Mouse (Mus musculus): ENCODE measurements around the gene Gatd1.
"Not testable (repeated sequence)": the region's sequence is repeated elsewhere in the genome, so short reads cannot be mapped to it uniquely, and the experiment has no call there.

Gene Gatd1

GRCm38 (mm10) chr7:141413809-141414584 lies at the start of gene Gatd1:
Gene Gatd1 (minus strand): TSS chr7:141414136.
- in situ Hi-C loops (cut with MboI, MseI), result loop anchor here (5.0 kb wide), 1 partner anchor 38 kb away; no protein-coding TSS in a partner anchor

GRCm38 (mm10) chr7:141462333-141462821 lies 48.4 kb upstream of the Gatd1 start:
- in situ Hi-C loops (cut with MboI, MseI), result no loop called here

- in situ Hi-C loops (cut with MboI, MseI), result no loop called here
Observed at GRCm38 (mm10) chr7:141461521-141462332, 47.8 kb upstream of the Gatd1 start.

GRCm38 (mm10) chr7:141460391-141461113 lies 46.6 kb upstream of the Gatd1 start, which contains the start of gene Cracr2b:
Gene Cracr2b (plus strand): TSS chr7:141461094.
- in situ Hi-C loops (cut with MboI, MseI), result no loop called here

- in situ Hi-C loops (cut with MboI, MseI), result no loop called here
Observed at GRCm38 (mm10) chr7:141460001-141460390, 46.1 kb upstream of the Gatd1 start.

GRCm38 (mm10) chr7:141459301-141459711 lies 45.4 kb upstream of the Gatd1 start:
- in situ Hi-C loops (cut with MboI, MseI), result no loop called here

GRCm38 (mm10) chr7:141458661-141459060 lies 44.7 kb upstream of the Gatd1 start:
- in situ Hi-C loops (cut with MboI, MseI), result no loop called here

- in situ Hi-C loops (cut with MboI, MseI), result no loop called here
Observed at GRCm38 (mm10) chr7:141457986-141458660, 44.2 kb upstream of the Gatd1 start.

- in situ Hi-C loops (cut with MboI, MseI), result no loop called here
Observed at GRCm38 (mm10) chr7:141457236-141457635, 43.3 kb upstream of the Gatd1 start.

- in situ Hi-C loops (cut with MboI, MseI), result no loop called here
Observed at GRCm38 (mm10) chr7:141456739-141457138, 42.8 kb upstream of the Gatd1 start.

GRCm38 (mm10) chr7:141455610-141456314 lies 41.8 kb upstream of the Gatd1 start:
- in situ Hi-C loops (cut with MboI, MseI), result no loop called here

- in situ Hi-C loops (cut with MboI, MseI), result loop anchor here (5.0 kb wide), 1 partner anchor 43 kb away; the partner anchor contains the start of gene Gatd1
Observed at GRCm38 (mm10) chr7:141454967-141455551, 41.1 kb upstream of the Gatd1 start, which contains the start of gene Pnpla2. Gene Pnpla2 (plus strand): TSS chr7:141455198.

- in situ Hi-C loops (cut with MboI, MseI), result loop anchor here (5.0 kb wide), 1 partner anchor 41 kb away; the partner anchor contains the start of gene Gatd1
Observed at GRCm38 (mm10) chr7:141453636-141454035, 39.7 kb upstream of the Gatd1 start.

- in situ Hi-C loops (cut with MboI, MseI), result loop anchor here (5.0 kb wide), 1 partner anchor 40 kb away; the partner anchor contains the start of gene Gatd1
Observed at GRCm38 (mm10) chr7:141451928-141452327, 38.0 kb upstream of the Gatd1 start.

- in situ Hi-C loops (cut with MboI, MseI), result no loop called here
Observed at GRCm38 (mm10) chr7:141447110-141447991, 33.4 kb upstream of the Gatd1 start, which contains the start of gene Rplp2. Gene Rplp2 (plus strand): TSS chr7:141447370.

- in situ Hi-C loops (cut with MboI, MseI), result not testable (repeated sequence)
Observed at GRCm38 (mm10) chr7:141446374-141446773, 32.4 kb upstream of the Gatd1 start.

GRCm38 (mm10) chr7:141443828-141444237 lies 29.9 kb upstream of the Gatd1 start, which contains the start of gene Pidd1:
Gene Pidd1 (minus strand): TSS chr7:141444025.
- in situ Hi-C loops (cut with MboI, MseI), result no loop called here

- in situ Hi-C loops (cut with MboI, MseI), result no loop called here
Observed at GRCm38 (mm10) chr7:141443081-141443821, 29.3 kb upstream of the Gatd1 start.
